Mouse (Mus musculus): Measurements from ENCODE around the gene Itga9. TPM values are rescaled to one million over a fixed set of nuclear protein-coding genes. Genes with fewer than 3 reads are reported as not detected.

Gene Itga9
- polyA plus RNA-seq, 1 experiment: 8.2 TPM

GRCm38 (mm10) chr9:118794668-118795067 is 188.2 kb downstream of the Itga9 start:
- no peak for DNase-seq (ENCODE audit: low read depth, low spot score)
- WGBS: 84% methylated on average over 2 of the region's 2 CpGs

- DNase-seq (ENCODE audit: low read depth, low spot score): no peak
- WGBS: 73% methylated on average over 4 of the region's 4 CpGs
Observed at GRCm38 (mm10) chr9:118795304-118795703, 188.8 kb downstream of the Itga9 start.

- 66% methylated on average over 7 of the region's 7 CpGs for WGBS
- DNase-seq (ENCODE audit: low read depth, low spot score): no peak
Observed at GRCm38 (mm10) chr9:118799105-118799504, 192.6 kb downstream of the Itga9 start.

GRCm38 (mm10) chr9:118801176-118801909 is 194.9 kb downstream of the Itga9 start:
- DNase-seq (ENCODE audit: low read depth, low spot score): no peak
- 61% methylated on average over 15 of the region's 15 CpGs for WGBS

- no peak for DNase-seq (ENCODE audit: low read depth, low spot score)
- 71% methylated on average over 8 of the region's 8 CpGs for whole genome bisulfite sequencing
Observed at GRCm38 (mm10) chr9:118801910-118802287, 195.4 kb downstream of the Itga9 start.

GRCm38 (mm10) chr9:118802380-118802779 is 195.9 kb downstream of the Itga9 start:
- no peak for DNase-seq (ENCODE audit: low read depth, low spot score)
- 86% methylated on average over 11 of the region's 11 CpGs for WGBS

GRCm38 (mm10) chr9:118805740-118806139 is 199.2 kb downstream of the Itga9 start:
- WGBS: 47% methylated on average over 6 of the region's 6 CpGs
- DNase-seq (ENCODE audit: low read depth, low spot score): peak; percentile 16

- no peak for DNase-seq (ENCODE audit: low read depth, low spot score)
- 88% methylated on average over 3 of the region's 3 CpGs for WGBS
Observed at GRCm38 (mm10) chr9:118807669-118808068, 201.2 kb downstream of the Itga9 start.

- WGBS: 71% methylated on average over 7 of the region's 7 CpGs
- DNase-seq (ENCODE audit: low read depth, low spot score): no peak
Observed at GRCm38 (mm10) chr9:118812221-118812620, 205.7 kb downstream of the Itga9 start.

- no peak for DNase-seq (ENCODE audit: low read depth, low spot score)
- 92% methylated on average over 5 of the region's 5 CpGs for WGBS
Observed at GRCm38 (mm10) chr9:118813492-118813891, 207.0 kb downstream of the Itga9 start.

- 55% methylated on average over 16 of the region's 16 CpGs for WGBS
- DNase-seq (ENCODE audit: low read depth, low spot score): no peak
Observed at GRCm38 (mm10) chr9:118814056-118814455, 207.6 kb downstream of the Itga9 start.

- WGBS: 30% methylated on average over 8 of the region's 8 CpGs
- no peak for DNase-seq (ENCODE audit: low read depth, low spot score)
Observed at GRCm38 (mm10) chr9:118814461-118814860, 208.0 kb downstream of the Itga9 start.

GRCm38 (mm10) chr9:118815543-118815942 is 209.1 kb downstream of the Itga9 start:
- WGBS: 98% methylated on average over 8 of the region's 8 CpGs

GRCm38 (mm10) chr9:118818508-118818907 is 212.0 kb downstream of the Itga9 start:
- WGBS: 78% methylated on average over 3 of the region's 3 CpGs
- DNase-seq (ENCODE audit: low read depth, low spot score): no peak

More at GRCm38 (mm10) chr9:118815543-118815942, 209.1 kb downstream of the Itga9 start:
- no peak for DNase-seq (ENCODE audit: low read depth, low spot score)

GRCm38 (mm10) chr9:118821220-118822185 is 215.0 kb downstream of the Itga9 start:
- DNase-seq (ENCODE audit: low read depth, low spot score): no peak
- 51% methylated on average over 21 of the region's 21 CpGs for WGBS

- no peak for DNase-seq (ENCODE audit: low read depth, low spot score)
- 52% methylated on average over 3 of the region's 3 CpGs for WGBS
Observed at GRCm38 (mm10) chr9:118822186-118822555, 215.7 kb downstream of the Itga9 start.

GRCm38 (mm10) chr9:118822581-118822980 is 216.1 kb downstream of the Itga9 start:
- DNase-seq (ENCODE audit: low read depth, low spot score): no peak
- WGBS: 86% methylated on average over 2 of the region's 2 CpGs

GRCm38 (mm10) chr9:118831080-118831479 is 224.6 kb downstream of the Itga9 start:
- DNase-seq (ENCODE audit: low read depth, low spot score): no peak
- 45% methylated on average over 11 of the region's 11 CpGs for WGBS

- WGBS: 51% methylated on average over 3 of the region's 3 CpGs
- DNase-seq (ENCODE audit: low read depth, low spot score): no peak
Observed at GRCm38 (mm10) chr9:118832533-118832932, 226.0 kb downstream of the Itga9 start.

GRCm38 (mm10) chr9:118833413-118833812 is 226.9 kb downstream of the Itga9 start:
- DNase-seq (ENCODE audit: low read depth, low spot score): no peak
- WGBS: 71% methylated on average over 8 of the region's 8 CpGs
